Comparison of ENCODE assay signal across 16 mouse cellular contexts in the genomic region with DNA sequence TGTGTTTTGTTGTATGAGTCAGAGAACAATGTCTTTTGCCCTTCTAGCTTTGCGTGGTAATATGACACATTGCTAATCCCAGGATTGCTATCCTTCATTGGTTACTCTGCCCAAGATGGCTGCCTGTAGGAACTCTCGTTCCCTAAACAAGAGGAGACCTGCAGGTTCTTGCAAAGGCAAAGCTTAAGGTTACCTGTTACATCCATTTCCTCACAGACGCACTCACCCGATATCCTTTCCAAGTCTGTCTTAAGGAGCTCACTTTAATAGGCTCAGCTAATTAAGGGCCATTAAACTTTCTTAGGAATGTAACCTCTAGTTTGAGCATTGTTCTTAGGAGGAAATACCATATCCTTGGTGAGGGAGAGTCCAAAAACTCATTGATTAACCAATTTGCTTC. TPM values are rescaled to one million over a fixed set of nuclear protein-coding genes. Genes with fewer than 3 reads are reported as not detected.
"Had no signal": no experiment of that assay in that cellular context is flagged by ENCODE, and none has a peak within 500 bp of the region (broad histone marks: within the 10 kb centered on the region; RNA-seq: fewer than 3 reads in every experiment).

No protein-coding gene starts in this region.

- H3K27ac ChIP-seq: lung, embryonic 15.5 days; macrophage; midbrain, embryonic 13.5 days; midbrain, embryonic 15.5 days; neural tube, embryonic 12.5 days had no signal

- H3K4me2 ChIP-seq: lung, embryonic 15.5 days; midbrain, embryonic 11.5 days; midbrain, embryonic 13.5 days; midbrain, embryonic 15.5 days; neural tube, embryonic 12.5 days had no signal

- H3K9me3 ChIP-seq: lung, embryonic 15.5 days; megakaryocyte, embryonic 14.5 days; midbrain, embryonic 13.5 days; midbrain, embryonic 15.5 days; neural tube, embryonic 12.5 days had no signal

- H3K36me3 ChIP-seq: lung, embryonic 15.5 days; midbrain, embryonic 13.5 days; midbrain, embryonic 15.5 days; neural tube, embryonic 12.5 days had no signal

- ATAC-seq: lung, postnatal 0 days; midbrain, embryonic 13.5 days; midbrain, embryonic 15.5 days had no signal

- H3K4me3 ChIP-seq: lung, embryonic 15.5 days; megakaryocyte, embryonic 14.5 days; midbrain, embryonic 13.5 days; midbrain, embryonic 15.5 days; neural tube, embryonic 12.5 days had no signal

- H3K27me3 ChIP-seq: midbrain, embryonic 15.5 days; neural tube, embryonic 12.5 days had no signal

- H3K9ac ChIP-seq: lung, embryonic 15.5 days; midbrain, embryonic 13.5 days; midbrain, embryonic 15.5 days; neural tube, embryonic 12.5 days had no signal

- H3K4me1 ChIP-seq: midbrain, embryonic 13.5 days; neural tube, embryonic 12.5 days had no signal

- DNase-seq: lung, adult 2 months; lung, postnatal 14 days; right cerebral cortex, postnatal 14 days; thymus, adult 18-20 months; thymus, postnatal 14 days; thymus, postnatal 36 days had no signal

RNA-seq across cellular contexts. Expression of a gene that starts 31.0 kb away (rescaled TPM):
- total RNA-seq: megakaryocyte progenitor cell, adult 5-6 weeks; monocyte, adult 5-6 weeks had no signal
- polyA plus RNA-seq: macrophage had no signal
